Mouse (Mus musculus): Measurements from ENCODE around the gene Socs1.

Gene Socs1

GRCm38 (mm10) chr16:10786782-10787547 lies 1.6 kb upstream of the Socs1 start:
- in situ Hi-C loops (cut with MboI, MseI) = loop anchor here (5.0 to 10.0 kb wide), 2 partner anchors 48 to 220 kb away; partner anchors contain the start of gene Rmi2

- in situ Hi-C loops (cut with MboI, MseI) = loop anchor here (5.0 to 10.0 kb wide), 2 partner anchors 49 to 219 kb away; partner anchors contain the start of gene Rmi2
These were observed 952 bp upstream of the Socs1 start for GRCm38 (mm10) chr16:10786288-10786687.

DNA sequence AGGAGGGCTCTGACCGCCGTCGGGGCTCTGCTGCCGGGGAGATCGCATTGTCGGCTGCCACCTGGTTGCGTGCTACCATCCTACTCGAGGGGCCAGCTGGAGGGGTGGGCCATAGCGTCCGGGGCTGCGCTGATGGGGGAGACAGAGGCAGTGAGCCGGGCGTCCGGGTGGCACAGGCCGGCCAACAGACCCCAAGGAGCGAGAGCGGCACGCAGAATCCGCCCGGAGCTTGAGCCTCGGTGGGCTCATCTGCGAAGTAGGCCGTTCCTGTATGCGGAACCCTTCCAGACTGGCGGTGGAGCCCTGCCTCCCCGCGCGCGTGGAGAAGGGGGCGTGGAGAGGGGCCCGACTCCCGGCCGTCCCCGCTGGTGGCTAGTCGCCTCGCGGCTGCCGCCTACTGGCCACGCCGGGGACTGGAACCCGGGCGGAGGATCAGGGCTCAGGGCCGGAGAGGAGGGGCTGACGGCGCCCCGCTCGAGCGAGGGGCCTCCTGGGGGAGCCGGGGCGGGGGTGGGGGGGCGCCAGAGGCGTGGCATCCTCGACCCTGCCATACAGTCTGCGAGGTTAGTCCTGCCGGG lies 454 bp downstream of the Socs1 start:
- in situ Hi-C loops (cut with MboI, MseI) = loop anchor here (5.0 to 10.0 kb wide), 2 partner anchors 50 to 218 kb away; partner anchors contain the start of gene Rmi2

- in situ Hi-C loops (cut with MboI, MseI) = loop anchor here (10.0 kb wide), 1 partner anchor 51 kb away; the partner anchor contains the start of gene Rmi2
These were observed 1.2 kb downstream of the Socs1 start for GRCm38 (mm10) chr16:10783883-10784792.

DNA sequence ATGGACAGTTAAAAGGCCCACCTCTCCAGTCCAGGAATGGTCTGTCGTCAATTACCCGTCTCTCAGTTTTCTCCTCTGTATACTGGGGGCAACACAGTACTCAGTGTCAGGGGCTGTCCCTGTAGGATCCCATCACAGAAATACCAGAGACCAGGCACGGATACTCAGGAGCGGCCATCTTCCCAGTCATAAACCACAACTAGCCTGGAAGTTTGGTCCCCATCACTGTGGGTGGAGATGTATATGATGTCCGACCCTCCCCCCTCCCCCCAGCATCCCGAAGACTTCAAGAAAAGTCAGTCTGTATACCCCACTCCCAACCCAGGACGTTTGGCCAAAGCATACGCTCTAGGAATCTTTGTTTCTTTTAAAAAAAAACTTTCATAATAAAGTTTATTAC lies 1.9 kb downstream of the Socs1 start:
- in situ Hi-C loops (cut with MboI, MseI) = loop anchor here (10.0 kb wide), 1 partner anchor 51 kb away; the partner anchor contains the start of gene Rmi2

- in situ Hi-C loops (cut with MboI, MseI) = loop anchor here (10.0 kb wide), 1 partner anchor 52 kb away; the partner anchor contains the start of gene Rmi2
These were observed 2.2 kb downstream of the Socs1 start for GRCm38 (mm10) chr16:10783152-10783434.

GRCm38 (mm10) chr16:10782377-10783151 lies 2.8 kb downstream of the Socs1 start:
- in situ Hi-C loops (cut with MboI, MseI) = loop anchor here (10.0 kb wide), 1 partner anchor 52 kb away; the partner anchor contains the start of gene Rmi2

DNA sequence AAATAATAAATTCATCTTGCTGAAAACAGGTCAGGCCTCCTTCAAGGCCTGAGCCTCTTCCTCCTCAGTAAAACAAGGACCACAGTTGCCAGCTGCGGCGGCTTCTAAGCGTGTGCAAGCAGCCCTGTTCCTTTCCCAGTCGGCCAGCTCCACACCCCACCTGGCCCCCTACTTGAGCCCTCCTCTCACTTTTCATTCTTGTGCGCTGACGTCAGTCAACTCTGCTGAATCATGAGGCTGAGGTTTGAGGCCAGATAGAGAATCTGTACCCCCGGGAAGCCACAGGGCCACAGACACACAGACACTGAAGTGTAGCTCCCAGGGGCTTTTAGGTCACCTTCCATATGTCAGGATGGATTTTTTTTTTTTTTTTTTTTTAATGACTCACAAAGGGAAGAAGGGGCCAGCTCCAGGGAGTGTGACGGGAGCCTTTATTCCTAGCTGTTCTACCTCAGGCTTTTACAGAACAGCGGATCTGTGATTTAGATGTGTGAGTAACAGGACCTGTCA lies 3.4 kb downstream of the Socs1 start:
- in situ Hi-C loops (cut with MboI, MseI) = loop anchor here (10.0 kb wide), 1 partner anchor 53 kb away; the partner anchor contains the start of gene Rmi2

DNA sequence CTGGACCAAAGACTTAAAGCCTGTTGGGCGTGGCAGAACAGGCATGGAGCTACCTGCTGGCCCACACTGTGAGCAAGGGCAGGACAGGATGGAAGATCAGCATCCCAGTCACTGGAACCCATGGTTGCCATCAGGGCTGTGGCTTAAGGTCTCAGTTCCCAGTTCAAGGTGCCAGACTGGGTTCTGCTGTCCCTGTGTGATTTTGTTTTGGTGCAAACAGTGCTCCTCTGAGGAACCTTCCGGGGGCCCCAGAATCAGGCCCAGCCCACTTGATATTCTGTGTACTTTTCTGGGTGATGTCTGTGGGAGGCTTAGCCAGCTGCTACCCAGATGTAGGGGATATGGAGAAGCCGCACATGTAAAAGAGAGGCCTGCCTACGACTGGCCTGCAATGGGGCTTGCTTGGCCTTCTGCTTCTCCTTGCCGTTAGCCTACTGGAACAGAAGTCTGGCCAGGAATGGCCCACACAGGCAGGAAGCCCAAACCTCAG lies 4.7 kb downstream of the Socs1 start:
- in situ Hi-C loops (cut with MboI, MseI) = loop anchor here (10.0 kb wide), 1 partner anchor 54 kb away; the partner anchor contains the start of gene Rmi2

GRCm38 (mm10) chr16:10777579-10778160 lies 7.7 kb downstream of the Socs1 start:
- in situ Hi-C loops (cut with MboI, MseI) = no loop called here

GRCm38 (mm10) chr16:10776322-10776721 lies 9.0 kb downstream of the Socs1 start:
- in situ Hi-C loops (cut with MboI, MseI) = no loop called here

GRCm38 (mm10) chr16:10774726-10775125 lies 10.6 kb downstream of the Socs1 start:
- in situ Hi-C loops (cut with MboI, MseI) = loop anchor here (5.0 kb wide), 1 partner anchor 112 kb away; no protein-coding TSS in a partner anchor

DNA sequence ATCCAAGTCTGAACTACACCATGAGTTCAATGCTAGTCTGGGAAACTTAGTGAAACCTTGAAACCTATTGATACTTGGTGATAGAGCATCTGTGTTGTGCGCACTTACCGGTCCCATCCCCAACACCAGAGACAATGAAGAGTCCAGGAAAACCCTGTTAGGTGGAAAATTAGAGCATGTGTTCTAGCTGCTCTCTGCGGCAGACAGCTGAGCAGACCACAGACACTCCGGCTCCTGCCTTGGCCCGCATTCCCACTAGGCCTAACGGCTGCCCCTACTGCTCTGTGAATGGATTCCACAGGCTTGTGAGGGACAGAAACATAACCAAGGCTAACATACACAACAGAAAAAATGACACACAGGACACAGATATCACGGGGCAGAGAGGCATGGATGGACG lies 11.8 kb downstream of the Socs1 start:
- in situ Hi-C loops (cut with MboI, MseI) = loop anchor here (5.0 kb wide), 1 partner anchor 111 kb away; no protein-coding TSS in a partner anchor

GRCm38 (mm10) chr16:10771769-10772510 lies 13.4 kb downstream of the Socs1 start:
- in situ Hi-C loops (cut with MboI, MseI) = loop anchor here (5.0 kb wide), 1 partner anchor 110 kb away; no protein-coding TSS in a partner anchor

DNA sequence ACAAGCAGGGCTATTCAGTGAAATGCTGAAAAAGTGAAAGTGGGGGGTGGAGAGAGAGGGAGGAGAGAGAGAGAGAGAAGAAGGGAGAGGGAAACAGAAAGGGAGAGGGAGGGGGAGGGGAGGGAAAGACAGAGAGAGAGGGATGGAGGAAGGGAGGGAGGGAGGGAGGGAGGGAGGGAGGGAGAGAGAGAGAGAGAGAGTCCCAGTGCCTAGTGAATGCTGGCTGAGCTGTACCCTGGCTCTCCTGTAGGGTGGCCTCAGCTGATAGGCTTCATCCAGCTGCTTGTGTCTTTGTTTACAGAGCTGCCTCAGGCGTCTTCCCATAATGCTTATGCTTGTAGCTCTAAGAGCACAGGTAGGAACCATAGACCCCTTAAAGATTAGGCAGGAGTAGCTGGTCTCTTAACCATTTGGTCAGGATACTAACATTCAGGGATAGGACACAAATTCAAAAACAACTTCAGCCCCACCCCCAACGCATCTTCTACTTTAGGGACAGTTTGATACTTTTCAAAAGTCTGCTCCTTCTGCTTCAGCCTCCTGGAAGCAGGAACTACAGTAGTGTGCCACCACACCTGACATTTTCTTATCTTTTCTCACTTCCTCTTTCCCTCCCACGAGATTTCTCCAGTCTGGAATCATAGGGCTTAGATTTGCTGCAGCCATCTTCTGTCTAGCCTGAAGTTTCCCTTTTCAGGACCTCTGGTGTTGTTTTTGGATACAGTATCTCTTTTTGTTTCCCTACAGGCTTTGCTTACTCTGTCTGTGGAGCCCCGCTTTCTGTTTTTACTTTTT lies 14.6 kb downstream of the Socs1 start:
- in situ Hi-C loops (cut with MboI, MseI) = loop anchor here (5.0 kb wide), 1 partner anchor 108 kb away; no protein-coding TSS in a partner anchor

- in situ Hi-C loops (cut with MboI, MseI) = loop anchor here (5.0 kb wide), 1 partner anchor 107 kb away; no protein-coding TSS in a partner anchor
These were observed 15.7 kb downstream of the Socs1 start for GRCm38 (mm10) chr16:10769661-10770060.

- in situ Hi-C loops (cut with MboI, MseI) = no loop called here
These were observed 16.5 kb downstream of the Socs1 start for GRCm38 (mm10) chr16:10768821-10769220.

GRCm38 (mm10) chr16:10767158-10767557 lies 18.2 kb downstream of the Socs1 start:
- in situ Hi-C loops (cut with MboI, MseI) = no loop called here
